Mouse (Mus musculus): ENCODE results near the gene Capza1.

GRCm38 (mm10) chr3:104811752-104812151, 52.6 kb downstream of the Capza1 start:
- TF ChIP-seq CTCF (IDR thresholded peaks at IDR 0.05; ENCODE audit: borderline replicate concordance, insufficient read depth, low read depth, low read length) (no peak), POLR2A (IDR thresholded peaks at IDR 0.05; ENCODE audit: borderline replicate concordance, insufficient read depth, low read length) (no peak)
